Mouse (Mus musculus) heart, postnatal 0 days (tissue): Measurements from ENCODE around the gene Usf3. TPM values are rescaled to one million over a fixed set of nuclear protein-coding genes. Genes with fewer than 3 reads are reported as not detected.

Source experiments
- ATAC-seq: fragments of 200-750 bp; cut with Nextera tagmentation; 2 replicates; pipeline ENCODE4 v1.8.0; 2017; ENCODE audit warnings: low read depth, moderate number of reproducible peaks, moderate library complexity; ENCODE audit not compliant: insufficient read depth
- DNase-seq: peaks from one replicate; pipeline ENCODE4 v3.0.0-alpha.2; 2016; ENCODE audit warnings: low spot score
- H3K27ac ChIP-seq: fragments of 300-500 bp; sonication (generic); 2 replicates; pipeline ENCODE4 v1.5.1; 2014; ENCODE audit warnings: low read depth, mild to moderate bottlenecking
- H3K27me3 ChIP-seq: fragments of 300-500 bp; sonication (generic); 2 replicates; pipeline ENCODE4 v1.6.1; 2014; ENCODE audit warnings: low read length, mixed read lengths; ENCODE audit not compliant: control insufficient read depth, insufficient read depth
- H3K36me3 ChIP-seq: fragments of 300-500 bp; sonication (generic); replicated peaks from 2 replicates; pipeline ENCODE4 v1.6.1; 2014; ENCODE audit warnings: low read length, mixed read lengths; ENCODE audit not compliant: control insufficient read depth, insufficient read depth
- H3K4me1 ChIP-seq: fragments of 300-500 bp; sonication (generic); 2 replicates; pipeline ENCODE4 v1.6.1; 2014; ENCODE audit warnings: antibody characterized with exemption; ENCODE audit not compliant: control insufficient read depth, insufficient read depth
- H3K4me2 ChIP-seq: fragments of 300-500 bp; sonication (generic); 2 replicates; pipeline ENCODE4 v1.6.1; 2014; ENCODE audit warnings: low read depth, mild to moderate bottlenecking, low read length, moderate library complexity
- H3K4me3 ChIP-seq: fragments of 300-500 bp; sonication (generic); 2 replicates; pipeline ENCODE4 v1.5.1; 2014; ENCODE audit warnings: low read depth, low read length
- H3K9ac ChIP-seq: fragments of 300-500 bp; sonication (generic); replicated peaks from 2 replicates; pipeline ENCODE4 v1.6.1; 2014; ENCODE audit warnings: low read depth, low read length, mixed read lengths
- H3K9me3 ChIP-seq: fragments of 300-500 bp; sonication (generic); replicated peaks from 2 replicates; pipeline ENCODE4 v1.6.1; 2016; ENCODE audit warnings: low read length; ENCODE audit not compliant: control insufficient read depth
- CTCF ChIP-seq: IDR thresholded peaks from 2 replicates; pipeline ENCODE4 v1.5.1; 2016; ENCODE audit warnings: antibody characterized with exemption, control low read depth, low read depth
- EP300 ChIP-seq: IDR thresholded peaks from 2 replicates; pipeline ENCODE4 v1.6.1; 2016; ENCODE audit warnings: antibody characterized with exemption, low read depth
- WGBS: fragments of 180-500 bp; shearing (Covaris S2); extraction: QIAGEN DNeasy Blood & Tissue Kit; methylation state at CpG from one replicate; pipeline ENCODE4 v1.1.7; 2014; 5-methylcytosine and 5-hydroxymethylcytosine counted together
- polyA plus RNA-seq: library from polyadenylated mRNA; unstranded; fragments of >200 nt; fragmentation: Nextera tagmentation; extraction: Ambion mirVana; gene quantifications from 2 replicates; pipeline ENCODE4 v1.2.1, GENCODE M21; 2015
- total RNA-seq: library from RNA; depleted of rRNA; stranded (reverse); fragments of >200 nt; gene quantifications from 2 replicates; pipeline ENCODE4 v1.2.3, GENCODE M21; 2014; ENCODE audit warnings: low replicate concordance

Gene Usf3
- total and polyA plus RNA-seq, 2 experiments from 2014 or later, result 1.4 to 9.9 TPM

DNA sequence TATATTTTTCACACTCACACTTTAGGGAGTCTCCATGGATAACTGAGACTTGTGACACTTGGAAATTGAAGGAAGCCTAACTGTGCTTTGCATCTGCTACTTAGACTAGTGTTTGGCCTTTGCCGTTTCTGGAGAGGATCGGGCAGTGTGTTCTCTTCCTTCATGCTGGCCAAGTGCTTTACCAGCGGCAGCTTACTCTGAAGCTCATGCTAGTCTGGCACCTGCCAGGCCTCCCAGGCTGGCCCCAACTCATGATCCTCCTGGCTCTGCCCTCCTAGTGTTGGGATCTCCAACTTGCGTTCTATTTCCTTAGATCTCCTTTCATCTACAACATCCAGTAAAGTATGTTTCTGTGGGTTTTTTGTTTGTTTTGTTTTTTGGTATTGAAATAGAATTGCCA lies 27.1 kb downstream of the Usf3 start:
- TF ChIP-seq EP300 (no peak), CTCF (no peak)
- no peak overlapping the region for H3K4me2 ChIP-seq
- no peaks in the 10 kb centered on the region for H3K27me3 ChIP-seq
- DNase-seq (no peak), ATAC-seq (no peak)
- H3K36me3 ChIP-seq, result peaks cover 39% of the 10 kb centered on the region
- H3K4me3 ChIP-seq, result no peak overlapping the region
- H3K9ac ChIP-seq, result no peak overlapping the region
- no peaks in the 10 kb centered on the region for H3K4me1 ChIP-seq
- no peaks in the 10 kb centered on the region for H3K9me3 ChIP-seq
- no peak overlapping the region for H3K27ac ChIP-seq
- 83% methylated on average over 4 of the region's 4 CpGs for WGBS

DNA sequence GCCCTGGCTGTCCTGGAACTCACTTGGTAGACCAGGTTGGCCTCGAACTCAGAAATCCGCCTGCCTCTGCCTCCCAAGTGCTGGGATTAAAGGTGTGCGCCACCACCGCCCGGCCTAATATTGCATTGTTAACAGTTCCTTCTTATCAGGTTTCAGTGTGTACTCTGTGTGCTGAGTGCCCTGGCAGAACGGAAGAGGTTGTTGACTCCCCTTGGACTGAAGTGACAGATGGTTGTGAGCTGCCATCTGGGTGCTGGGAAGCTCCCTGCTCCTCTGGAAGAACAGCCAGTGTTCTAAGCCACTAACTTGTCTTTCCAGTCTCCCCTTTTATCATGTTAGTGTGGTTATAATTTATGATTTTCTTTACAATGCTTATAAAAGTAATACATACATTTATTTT lies 31.3 kb downstream of the Usf3 start:
- H3K36me3 ChIP-seq, result peaks cover 78% of the 10 kb centered on the region
- H3K4me3 ChIP-seq, result no peak overlapping the region
- ATAC-seq, result no peak
- 74% methylated on average over 6 of the region's 6 CpGs for WGBS
- H3K9me3 ChIP-seq, result no peaks in the 10 kb centered on the region
- no peaks in the 10 kb centered on the region for H3K27me3 ChIP-seq
- no peaks in the 10 kb centered on the region for H3K4me1 ChIP-seq
- no peak for TF ChIP-seq EP300
- no peak for TF ChIP-seq CTCF
- no peak for DNase-seq
- H3K9ac ChIP-seq, result no peak overlapping the region
- no peak overlapping the region for H3K4me2 ChIP-seq
- no peak overlapping the region for H3K27ac ChIP-seq

- ATAC-seq, result no peak
These were observed 32.9 kb downstream of the Usf3 start for GRCm38 (mm10) chr16:44205973-44206372.

GRCm38 (mm10) chr16:44210156-44211053 lies 37.4 kb downstream of the Usf3 start:
- Histone ChIP-seq H3K27ac (no peak overlapping the region), H3K27me3 (no peaks in the 10 kb centered on the region), H3K9ac (no peak overlapping the region), H3K4me1 (no peaks in the 10 kb centered on the region), H3K36me3 (peaks cover 79% of the 10 kb centered on the region), H3K4me3 (no peak overlapping the region), H3K4me2 (no peak overlapping the region), H3K9me3 (no peaks in the 10 kb centered on the region)
- no peak for TF ChIP-seq EP300
- TF ChIP-seq CTCF, result no peak
- WGBS, result 80% methylated on average over 10 of the region's 10 CpGs
- ATAC-seq (no peak), DNase-seq (no peak)

More at GRCm38 (mm10) chr16:44205973-44206372, 32.9 kb downstream of the Usf3 start:
- H3K27ac ChIP-seq, result no peak overlapping the region
- no peaks in the 10 kb centered on the region for H3K27me3 ChIP-seq
- H3K9me3 ChIP-seq, result no peaks in the 10 kb centered on the region
- 91% methylated on average over 8 of the region's 8 CpGs for WGBS
- H3K36me3 ChIP-seq, result peaks cover 80% of the 10 kb centered on the region
- no peak overlapping the region for H3K4me2 ChIP-seq
- no peak overlapping the region for H3K9ac ChIP-seq
- DNase-seq, result no peak
- no peak overlapping the region for H3K4me3 ChIP-seq
- no peak for TF ChIP-seq CTCF
- no peak for TF ChIP-seq EP300
- H3K4me1 ChIP-seq, result no peaks in the 10 kb centered on the region

- Histone ChIP-seq H3K4me3 (no peak overlapping the region), H3K27ac (no peak overlapping the region), H3K4me2 (no peak overlapping the region), H3K9me3 (no peaks in the 10 kb centered on the region), H3K9ac (no peak overlapping the region), H3K4me1 (0 out of 2 replicates have a peak, but pooled peaks cover 3% of the 10 kb centered on the region), H3K36me3 (peaks cover 79% of the 10 kb centered on the region), H3K27me3 (no peaks in the 10 kb centered on the region)
- TF ChIP-seq CTCF (no peak), EP300 (no peak)
- DNase-seq, result no peak
- ATAC-seq, result no peak
- 83% methylated on average over 1 of the region's 1 CpGs for WGBS
These were observed 38.0 kb downstream of the Usf3 start for GRCm38 (mm10) chr16:44211054-44211414.
